Mouse (Mus musculus) bone marrow macrophage, adult 2 months (primary cell): ENCODE data around the gene Snapc4.

Source experiments
- CTCF ChIP-seq: IDR thresholded peaks from 2 replicates; pipeline ENCODE4 v1.5.1; 2012; ENCODE audit warnings: low read depth, mild to moderate bottlenecking, low read length, moderate library complexity
- POLR2A ChIP-seq: IDR thresholded peaks from 2 replicates; pipeline ENCODE4 v1.6.1; 2012; ENCODE audit warnings: mild to moderate bottlenecking, low read depth, low read length, borderline replicate concordance

GRCm38 (mm10) chr2:26390954-26391353 lies 10.5 kb upstream of the Snapc4 start:
- TF ChIP-seq CTCF (no peak), POLR2A (no peak)
